Comparison of ENCODE assay signal across 23 mouse cellular contexts in genomic region chr5:147601460-147602360, GRCm38 (mm10).
DNase-seq lines count a peak whose midpoint lies in the region; ATAC-seq and TF ChIP-seq lines count a peak whose summit lies in the region.
"Had no signal": no experiment of that assay in that cellular context is flagged by ENCODE, and none has a peak within 500 bp of the region (broad histone marks: within the 10 kb centered on the region; RNA-seq: fewer than 3 reads in every experiment).

No protein-coding gene starts in this region.

- peaks cover 3% of the 10 kb centered on the region; the same call in 1 of the 2 replicates for H3K4me1 ChIP-seq in lung, embryonic 16.5 days (replicated peaks; ENCODE audit: control insufficient read depth, insufficient read depth, low read length)
- H3K4me1 ChIP-seq in lung, adult 2 months (ENCODE audit: control insufficient read depth, insufficient read depth, low read length) = peaks cover 2% of the 10 kb centered on the region
- no peaks in the 10 kb centered on the region for H3K4me1 ChIP-seq in limb, embryonic 11.5 days (ENCODE audit: control insufficient read depth, insufficient read depth, low read length)
- no peaks in the 10 kb centered on the region for H3K4me1 ChIP-seq in forebrain, embryonic 12.5 days
- H3K4me1 ChIP-seq: embryonic facial prominence, embryonic 13.5 days; midbrain, embryonic 12.5 days had no signal

- WGBS in lung, embryonic 16.5 days = 13% methylated on average over 18 of the region's 18 CpGs
- WGBS in lung, adult 2 months = 42% methylated on average over 18 of the region's 18 CpGs
- 44% methylated on average over 18 of the region's 18 CpGs for WGBS in limb, embryonic 11.5 days
- 81% methylated on average over 18 of the region's 18 CpGs for WGBS in forebrain, embryonic 12.5 days

- no peak overlapping the region for H3K4me3 ChIP-seq in lung, embryonic 16.5 days (ENCODE audit: low read length)
- no peak overlapping the region for H3K4me3 ChIP-seq in lung, adult 2 months (replicated peaks; ENCODE audit: extremely low read depth, low read depth, low read length)
- H3K4me3 ChIP-seq in limb, embryonic 11.5 days (ENCODE audit: low read depth, low read length) = no peak overlapping the region
- H3K4me3 ChIP-seq in forebrain, embryonic 12.5 days (replicated peaks) = no peak overlapping the region
- H3K4me3 ChIP-seq: embryonic facial prominence, embryonic 13.5 days; heart, embryonic 12.5 days; hindbrain, embryonic 13.5 days; midbrain, embryonic 12.5 days had no signal

- intact Hi-C loops in left cerebral cortex, postnatal 14 days (cut with DNase I) = no loop called here

- H3K4me2 ChIP-seq in lung, embryonic 16.5 days (ENCODE audit: low read depth, low read length) = no peak overlapping the region
- H3K4me2 ChIP-seq in limb, embryonic 11.5 days (ENCODE audit: low read depth, severe bottlenecking) = no peak overlapping the region
- H3K4me2 ChIP-seq in forebrain, embryonic 12.5 days = no peak overlapping the region
- H3K4me2 ChIP-seq: embryonic facial prominence, embryonic 13.5 days; heart, embryonic 12.5 days; hindbrain, embryonic 13.5 days; midbrain, embryonic 12.5 days had no signal

- H3K9me3 ChIP-seq in lung, embryonic 16.5 days (ENCODE audit: control insufficient read depth, low read length) = no peaks in the 10 kb centered on the region
- no peaks in the 10 kb centered on the region for H3K9me3 ChIP-seq in limb, embryonic 11.5 days (ENCODE audit: control insufficient read depth, low read length)
- H3K9me3 ChIP-seq in forebrain, embryonic 12.5 days = no peaks in the 10 kb centered on the region
- H3K9me3 ChIP-seq: embryonic facial prominence, embryonic 13.5 days; heart, embryonic 12.5 days; hindbrain, embryonic 13.5 days; midbrain, embryonic 12.5 days had no signal

- no peaks in the 10 kb centered on the region for H3K36me3 ChIP-seq in lung, embryonic 16.5 days (ENCODE audit: control insufficient read depth, insufficient read depth, low read length)
- no peaks in the 10 kb centered on the region for H3K36me3 ChIP-seq in limb, embryonic 11.5 days (ENCODE audit: control insufficient read depth, insufficient read depth, low read length)
- H3K36me3 ChIP-seq in forebrain, embryonic 12.5 days (replicated peaks) = no peaks in the 10 kb centered on the region
- H3K36me3 ChIP-seq: embryonic facial prominence, embryonic 13.5 days; hindbrain, embryonic 13.5 days; midbrain, embryonic 12.5 days had no signal

- H3K27ac ChIP-seq in lung, embryonic 16.5 days (ENCODE audit: low read length) = no peak overlapping the region
- H3K27ac ChIP-seq in limb, embryonic 11.5 days (replicated peaks; ENCODE audit: low read depth, low read length) = no peak overlapping the region
- no peak overlapping the region for H3K27ac ChIP-seq in forebrain, embryonic 12.5 days
- H3K27ac ChIP-seq: embryonic facial prominence, embryonic 13.5 days; hindbrain, embryonic 13.5 days; liver, embryonic 14.5 days; midbrain, embryonic 12.5 days had no signal

- TF ChIP-seq POLR2A in lung, adult 2 months (IDR thresholded peaks at IDR 0.05; ENCODE audit: borderline replicate concordance, extremely low read depth, low read depth, low read length) = no peak

- TF ChIP-seq CTCF in lung, adult 2 months (IDR thresholded peaks at IDR 0.05; ENCODE audit: insufficient read depth, low read length) = no peak

- no peaks in the 10 kb centered on the region for H3K27me3 ChIP-seq in lung, embryonic 16.5 days (ENCODE audit: control insufficient read depth, insufficient read depth, low read depth, low read length)
- no peaks in the 10 kb centered on the region for H3K27me3 ChIP-seq in limb, embryonic 11.5 days (ENCODE audit: control insufficient read depth, insufficient read depth, low read length)
- H3K27me3 ChIP-seq in forebrain, embryonic 12.5 days = no peaks in the 10 kb centered on the region
- H3K27me3 ChIP-seq: embryonic facial prominence, embryonic 13.5 days; heart, embryonic 12.5 days; hindbrain, embryonic 13.5 days; midbrain, embryonic 12.5 days; Patski had no signal

- H3K9ac ChIP-seq in lung, embryonic 16.5 days (ENCODE audit: low read length) = no peak overlapping the region
- H3K9ac ChIP-seq in limb, embryonic 11.5 days (ENCODE audit: low read length) = no peak overlapping the region
- no peak overlapping the region for H3K9ac ChIP-seq in forebrain, embryonic 12.5 days
- H3K9ac ChIP-seq: embryonic facial prominence, embryonic 13.5 days; heart, embryonic 12.5 days; hindbrain, embryonic 13.5 days; liver, embryonic 14.5 days; midbrain, embryonic 12.5 days had no signal

- peak; percentile 54 for DNase-seq in embryo, embryonic 10 days (ENCODE audit: low spot score)
- DNase-seq in embryo, embryonic 11 days = no peak
- no peak for DNase-seq in lung, adult 2 months
- DNase-seq in limb, embryonic 11.5 days (ENCODE audit: low spot score) = peak; percentile 33
- DNase-seq in left cerebral cortex, postnatal 14 days (ENCODE audit: low spot score in 2 of 2) = no peak
- DNase-seq: adrenal gland, postnatal 36 days; cerebellum, adult 9-10 months; gastrocnemius, postnatal 10 days; heart, adult 18-20 months; kidney, adult 8-10 months; kidney, postnatal 10 days; thymus, adult 18-20 months; thymus, postnatal 36 days had no signal

- peak; percentile 76 for ATAC-seq in lung, embryonic 16.5 days (ENCODE audit: low read depth)
- ATAC-seq in limb, embryonic 11.5 days (ENCODE audit: insufficient number of reproducible peaks, low FRiP score, low TSS enrichment, low read depth) = no peak
- no peak for ATAC-seq in forebrain, embryonic 12.5 days (ENCODE audit: low FRiP score)
- ATAC-seq: forebrain, embryonic 14.5 days; inflammation-experienced regulatory T-cells, adult 6 months; Patski had no signal

Comparison
In these comparisons a context has a peak if more than half of its experiments do, and no peak if none do; other contexts are left out.
1. DNase-seq: peak in embryo, embryonic 10 days (single experiment) and limb, embryonic 11.5 days (single experiment); none in embryo, embryonic 11 days (single experiment), lung, adult 2 months (single experiment) and left cerebral cortex, postnatal 14 days (0 of 2).